Mouse (Mus musculus) olfactory bulb, adult 2 months (tissue): ENCODE data around the gene Slc30a3.

ENCODE experiments used
- CTCF ChIP-seq: fragments of 200-500 bp; IDR thresholded peaks from 2 replicates; pipeline ENCODE4 v1.5.1; 2012; ENCODE audit warnings: low read depth, mild to moderate bottlenecking, low read length, moderate library complexity; ENCODE audit not compliant: insufficient read depth
- POLR2A ChIP-seq: fragments of 200-500 bp; IDR thresholded peaks from 2 replicates; pipeline ENCODE4 v1.6.1; 2012; ENCODE audit warnings: mild to moderate bottlenecking, low read depth, low read length, moderate library complexity; ENCODE audit not compliant: insufficient read depth

- TF ChIP-seq CTCF, result no peak
- TF ChIP-seq POLR2A, result peak; percentile 95
Measured at GRCm38 (mm10) chr5:31047848-31048762, 59.9 kb downstream of the Slc30a3 start, which contains the start of gene Atraid.
